Mouse (Mus musculus) layer of hippocampus, postnatal 25 days (tissue): Measurements from ENCODE around the gene Slc25a12. TPM values are rescaled to one million over a fixed set of nuclear protein-coding genes. Genes with fewer than 3 reads are reported as not detected.

ENCODE experiments used
- DNase-seq, 2 experiments: peaks; one replicate each; pipeline ENCODE4 v3.0.0; 2022; ENCODE audit warnings: mixed read lengths in 2 of 2, low spot score in 1 of 2; ENCODE audit errors: extremely low spot score in 1 of 2
- total RNA-seq, 2 experiments: library from RNA; stranded (reverse); gene quantifications; 2 replicates each; pipeline ENCODE4 v1.2.3; 2021

Gene Slc25a12
- total RNA-seq, 2 experiments from 2014 or later = 163 to 165 TPM

DNA sequence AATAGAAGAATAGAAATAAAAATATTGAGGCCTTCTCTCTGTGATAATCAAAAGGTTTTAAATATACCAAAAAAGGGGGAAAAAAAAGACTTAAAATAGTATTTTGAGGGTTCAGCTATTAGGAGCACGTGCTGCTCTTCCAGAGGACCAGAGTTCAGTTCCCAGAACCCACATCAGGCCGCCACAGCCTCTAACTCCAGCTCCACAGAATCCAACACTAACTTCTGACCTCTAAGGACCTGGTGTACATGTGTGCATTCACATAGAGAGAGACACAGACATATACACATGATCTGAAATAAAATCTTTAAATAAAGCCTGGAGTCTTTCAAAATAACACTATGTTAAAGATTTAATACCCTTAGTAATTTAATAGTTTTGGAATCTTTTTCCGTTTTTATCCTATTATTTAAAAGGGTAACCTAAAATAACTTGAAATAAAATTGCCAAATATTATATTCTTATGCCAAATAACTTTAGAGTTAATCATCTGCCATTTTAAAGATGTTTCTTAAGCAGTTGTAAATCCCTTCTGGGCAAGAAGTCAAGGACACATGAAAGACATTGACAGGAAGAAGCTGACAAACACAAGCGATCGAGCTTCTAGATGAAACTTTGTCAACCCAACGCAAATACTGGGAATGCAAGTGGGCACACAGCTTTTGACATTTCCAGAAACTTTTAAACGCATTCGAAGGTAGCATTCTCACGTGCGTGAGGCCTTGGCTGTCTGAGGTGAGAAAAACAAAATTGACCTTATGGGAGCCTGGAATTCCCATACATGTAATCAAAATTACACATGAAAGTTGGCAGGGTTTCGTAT, 16.4 kb downstream of the Slc25a12 start:
- DNase-seq = no peak

DNA sequence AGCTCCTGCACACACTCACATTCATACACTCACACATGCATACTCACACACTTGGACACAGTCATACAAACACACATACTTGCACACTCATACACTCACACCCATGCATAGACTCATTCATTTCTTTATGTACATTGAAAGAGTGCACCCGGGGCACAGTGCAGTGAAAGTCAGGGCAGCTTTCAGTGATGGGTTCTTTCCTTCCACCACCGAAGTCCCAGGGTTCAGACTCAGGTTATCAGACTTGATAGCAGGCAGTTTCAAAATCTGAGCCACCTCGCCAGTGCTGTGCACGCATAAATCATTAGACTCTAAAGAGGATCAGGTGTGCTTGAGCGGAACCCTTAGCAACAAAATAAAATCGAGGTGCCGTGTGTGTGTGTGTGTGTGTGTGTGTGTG, 17.4 kb downstream of the Slc25a12 start:
- DNase-seq = no peak

DNA sequence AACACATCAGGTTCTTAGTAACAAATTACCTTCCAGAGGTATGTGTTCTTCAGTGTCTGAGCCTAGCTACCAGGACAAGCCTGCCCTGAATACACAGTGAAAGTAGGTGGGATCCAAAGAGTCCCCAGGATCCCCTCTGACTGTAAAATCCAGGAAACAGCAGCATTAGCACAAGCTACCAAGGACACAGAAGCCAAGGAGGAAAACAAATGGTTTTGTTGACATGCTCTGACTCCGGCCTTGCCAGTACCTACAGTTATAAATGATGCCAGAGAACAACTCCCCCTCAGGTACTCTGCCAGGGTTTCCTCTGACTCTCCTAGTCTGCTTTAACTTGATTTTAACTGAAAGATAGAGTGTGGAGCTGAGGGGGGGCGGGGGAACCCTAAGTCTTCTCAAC, 18.0 kb downstream of the Slc25a12 start:
- DNase-seq = no peak

GRCm38 (mm10) chr2:71347732-71348490, 19.6 kb downstream of the Slc25a12 start:
- no peak for DNase-seq

- DNase-seq = no peak
These were observed 20.4 kb downstream of the Slc25a12 start for GRCm38 (mm10) chr2:71347160-71347559.

GRCm38 (mm10) chr2:71343884-71344640, 23.5 kb downstream of the Slc25a12 start:
- no peak for DNase-seq

DNA sequence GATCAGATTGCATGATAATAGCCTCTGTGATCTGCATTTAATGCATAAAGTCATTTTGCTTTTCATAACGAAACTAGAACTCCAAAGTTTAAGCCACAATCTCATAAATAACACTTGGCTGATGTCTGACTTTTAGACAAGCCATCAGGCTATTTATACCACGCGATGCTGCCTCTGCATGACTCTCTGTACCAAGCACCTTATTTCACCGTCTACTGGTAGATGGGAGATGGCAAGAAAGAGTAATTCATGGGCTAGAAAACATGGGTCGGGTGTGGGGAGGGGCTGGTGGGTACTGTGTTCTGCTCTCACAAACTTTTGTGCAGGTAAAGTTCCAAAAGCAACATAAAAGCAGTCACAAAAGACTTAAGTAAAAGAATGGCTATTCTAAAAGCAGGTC, 27.4 kb downstream of the Slc25a12 start:
- no peak for DNase-seq

DNA sequence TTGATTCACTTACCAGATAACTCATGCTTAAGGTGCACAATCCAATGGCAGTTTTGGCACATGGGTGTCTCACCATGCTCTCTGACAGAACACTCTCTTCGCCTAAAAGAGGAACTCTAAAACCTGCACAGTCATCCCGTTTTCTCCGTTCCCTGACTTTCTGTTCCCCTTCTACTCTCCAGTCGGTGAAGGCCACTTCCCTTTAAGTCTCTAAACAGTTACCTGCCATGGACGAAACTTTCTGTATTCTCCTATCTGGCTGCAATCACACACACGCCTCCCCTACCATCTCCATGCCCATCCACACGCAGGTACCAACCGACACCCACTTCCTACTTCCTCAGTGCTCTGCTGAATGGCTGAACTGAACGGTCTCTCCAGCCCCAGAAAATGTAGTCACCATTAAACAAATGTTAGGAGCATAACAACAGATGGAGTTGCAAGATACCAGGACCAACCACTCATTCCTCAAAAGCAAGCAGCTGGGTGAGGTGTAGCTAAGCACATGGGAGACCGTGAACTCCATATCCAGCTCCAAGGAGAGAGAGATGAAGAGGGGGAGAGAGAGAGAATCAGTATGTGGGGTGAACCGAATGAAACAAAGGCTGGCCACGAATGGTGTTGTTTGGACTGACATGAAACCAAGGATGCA, 29.3 kb downstream of the Slc25a12 start:
- DNase-seq = no peak

DNA sequence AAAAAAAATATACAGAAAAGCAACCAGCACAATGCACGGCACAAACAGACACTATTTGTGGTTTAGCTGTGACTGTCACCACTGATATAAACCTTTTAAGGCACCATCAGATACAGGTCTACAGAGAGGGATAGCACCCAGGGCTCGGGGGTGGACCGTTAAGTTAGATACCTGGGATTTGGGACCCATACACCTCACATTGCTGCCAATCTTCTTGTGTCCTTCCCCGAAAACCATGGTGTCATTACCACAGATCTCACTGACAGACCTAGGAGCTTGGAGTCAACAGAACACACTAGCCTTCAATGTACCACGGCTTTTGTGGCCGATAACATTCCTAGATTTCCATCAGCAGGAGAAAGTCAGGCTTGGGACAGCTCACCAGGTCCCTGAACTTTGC, 30.9 kb downstream of the Slc25a12 start:
- DNase-seq = no peak

- no peak for DNase-seq
These were observed 31.3 kb downstream of the Slc25a12 start for GRCm38 (mm10) chr2:71336209-71336608.

- no peak for DNase-seq
These were observed 33.3 kb downstream of the Slc25a12 start for GRCm38 (mm10) chr2:71333986-71334822.

DNA sequence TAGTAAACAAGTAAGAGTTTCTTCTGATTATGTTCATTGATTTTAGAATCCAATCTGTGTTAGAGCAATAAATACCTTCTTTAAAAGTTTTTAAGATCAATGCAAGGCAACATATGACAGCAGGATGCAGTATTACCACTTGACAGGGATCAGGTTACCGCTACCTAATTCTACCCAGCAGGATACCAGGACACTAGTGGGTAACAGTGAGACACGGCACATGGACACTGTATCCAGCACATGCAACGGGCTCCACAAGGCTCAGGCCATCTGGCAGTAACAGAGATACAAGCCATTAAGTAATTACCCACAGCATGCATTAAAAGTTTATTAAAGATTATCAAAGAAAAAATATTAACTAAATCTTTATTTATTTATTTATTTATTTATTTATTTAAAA, 37.8 kb downstream of the Slc25a12 start:
- no peak for DNase-seq

DNA sequence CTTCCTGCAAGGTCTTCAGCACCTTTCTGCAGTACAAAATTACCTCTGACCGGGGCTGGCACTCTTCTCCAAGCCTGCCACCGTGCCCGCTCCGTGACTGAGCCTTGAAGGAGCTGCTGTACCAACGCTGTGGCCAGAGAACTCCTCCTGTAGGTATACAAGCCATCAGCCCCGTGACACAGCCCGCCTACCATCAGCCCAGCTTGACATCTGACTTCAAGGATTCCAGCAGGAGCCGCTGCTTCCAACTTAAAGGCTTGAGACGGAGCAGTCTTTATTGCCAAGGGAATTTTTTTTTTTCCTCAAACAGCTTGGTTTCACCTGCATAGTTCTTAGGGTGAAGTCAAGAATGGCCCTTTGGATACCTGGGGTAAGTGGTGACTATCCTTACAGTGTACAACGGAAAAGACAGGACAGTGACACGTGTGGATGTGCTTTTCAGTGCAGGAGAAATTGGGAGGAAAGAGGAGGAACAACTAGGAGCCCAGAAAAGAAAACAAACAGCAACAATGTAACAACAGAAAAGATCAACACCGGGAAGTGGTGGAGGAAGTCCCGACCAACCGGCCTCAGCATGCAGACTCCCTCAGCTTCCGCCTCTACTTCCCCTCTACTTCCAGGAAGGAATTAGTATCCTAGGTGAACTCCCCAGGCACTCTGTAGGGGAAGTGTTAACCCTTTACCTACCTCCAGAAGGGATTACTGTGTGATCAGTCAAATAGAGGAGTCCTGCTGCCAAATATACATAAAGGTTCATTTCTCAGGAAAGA, 39.0 kb downstream of the Slc25a12 start:
- no peak for DNase-seq

DNA sequence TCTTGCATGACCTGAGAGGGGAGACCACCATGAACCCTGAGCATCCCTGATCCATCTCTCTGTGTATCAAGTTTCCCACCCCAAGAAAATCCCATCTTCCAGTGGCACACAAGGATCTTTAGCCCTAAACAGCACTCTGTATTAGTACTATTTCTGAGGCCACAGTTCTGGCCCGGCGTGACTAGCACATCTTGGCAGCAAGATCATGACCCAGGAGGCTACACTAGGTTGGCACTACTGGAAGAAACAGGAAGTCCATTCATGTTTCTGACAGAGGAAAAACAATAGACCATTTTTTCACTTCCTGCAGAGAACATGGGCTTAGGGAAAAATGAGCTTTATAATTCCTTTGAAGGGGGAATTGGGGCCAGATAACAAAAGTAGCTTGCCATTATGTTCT, 39.8 kb downstream of the Slc25a12 start:
- DNase-seq = no peak

GRCm38 (mm10) chr2:71326766-71327464, 40.6 kb downstream of the Slc25a12 start:
- no peak for DNase-seq

- no peak for DNase-seq
These were observed 43.7 kb downstream of the Slc25a12 start for GRCm38 (mm10) chr2:71323886-71324285.

GRCm38 (mm10) chr2:71321486-71321885, 46.1 kb downstream of the Slc25a12 start:
- no peak for DNase-seq

DNA sequence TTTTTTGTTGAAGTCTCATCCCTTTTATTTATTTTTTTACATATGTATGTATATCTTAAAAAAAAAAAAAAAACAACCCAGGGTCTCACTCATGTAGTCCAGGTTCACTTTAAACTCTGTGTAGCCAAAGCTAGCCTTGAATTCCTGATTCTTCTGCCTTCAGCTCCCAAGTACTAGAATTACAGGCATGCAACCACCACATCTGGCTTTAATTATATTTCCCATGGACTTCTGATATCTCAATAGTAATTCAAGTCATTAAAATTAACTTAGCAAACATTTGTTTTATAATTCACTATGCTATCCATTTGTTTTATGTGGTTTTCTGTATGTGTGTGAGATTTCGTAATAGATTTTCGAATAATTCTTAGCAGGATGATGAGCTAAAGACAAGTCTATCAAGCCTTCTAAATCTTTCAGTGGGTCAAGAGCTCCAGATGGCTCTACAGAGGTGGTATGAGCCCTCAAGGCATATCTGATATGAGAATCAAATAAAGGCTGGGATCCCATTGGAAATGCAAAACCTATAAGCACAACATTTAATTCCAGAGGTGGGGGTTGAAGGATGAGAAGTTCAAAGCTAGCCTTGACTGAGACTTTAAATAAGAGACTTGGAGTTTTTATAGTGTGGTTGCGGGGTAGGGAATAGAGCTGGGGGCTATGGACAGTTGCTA, 51.3 kb downstream of the Slc25a12 start:
- no peak for DNase-seq
